Mouse (Mus musculus) testis, postnatal 10 days (tissue): ENCODE measurements around the gene G6pc3.
A peak's percentile ranks its signal among the peaks of the same experiment; 100 is the strongest.

Source experiments
- DNase-seq: peaks from one replicate; pipeline ENCODE4 v3.0.0; 2021; ENCODE audit warnings: low spot score

The G6pc3 gene

GRCm38 (mm10) chr11:102188980-102189379 is 440 bp upstream of the G6pc3 start:
- no peak for DNase-seq

GRCm38 (mm10) chr11:102190848-102191247 is 1.4 kb downstream of the G6pc3 start:
- DNase-seq = no peak

- peak; percentile 42 for DNase-seq
Measured at GRCm38 (mm10) chr11:102193657-102194440, 4.4 kb downstream of the G6pc3 start.

- peak; percentile 70 for DNase-seq
Measured at GRCm38 (mm10) chr11:102196018-102196797, 6.8 kb downstream of the G6pc3 start.

- DNase-seq = no peak
Measured at GRCm38 (mm10) chr11:102198245-102198644, 8.8 kb downstream of the G6pc3 start.

GRCm38 (mm10) chr11:102199856-102200255 is 10.4 kb downstream of the G6pc3 start:
- DNase-seq = peak; percentile 47

- DNase-seq = peak; percentile 40
Measured at GRCm38 (mm10) chr11:102201408-102201821, 12.0 kb downstream of the G6pc3 start.

- DNase-seq = no peak
Measured at GRCm38 (mm10) chr11:102206481-102206880, 17.1 kb downstream of the G6pc3 start.

GRCm38 (mm10) chr11:102207825-102208777 is 18.7 kb downstream of the G6pc3 start:
- DNase-seq = no peak

GRCm38 (mm10) chr11:102208846-102209245 is 19.4 kb downstream of the G6pc3 start:
- no peak for DNase-seq

- no peak for DNase-seq
Measured at GRCm38 (mm10) chr11:102209742-102210141, 20.3 kb downstream of the G6pc3 start.

GRCm38 (mm10) chr11:102210185-102210584 is 20.8 kb downstream of the G6pc3 start:
- no peak for DNase-seq

GRCm38 (mm10) chr11:102211011-102211410 is 21.6 kb downstream of the G6pc3 start:
- no peak for DNase-seq

GRCm38 (mm10) chr11:102211936-102212341 is 22.5 kb downstream of the G6pc3 start:
- DNase-seq = no peak

GRCm38 (mm10) chr11:102214430-102215156 is 25.2 kb downstream of the G6pc3 start:
- DNase-seq = no peak

- no peak for DNase-seq
Measured at GRCm38 (mm10) chr11:102215511-102215910, 26.1 kb downstream of the G6pc3 start.

GRCm38 (mm10) chr11:102216056-102216885 is 26.9 kb downstream of the G6pc3 start:
- peak; percentile 76 for DNase-seq

- DNase-seq = no peak
Measured at GRCm38 (mm10) chr11:102216886-102217240, 27.4 kb downstream of the G6pc3 start.

GRCm38 (mm10) chr11:102217396-102217795 is 28.0 kb downstream of the G6pc3 start:
- DNase-seq = no peak

- DNase-seq = no peak
Measured at GRCm38 (mm10) chr11:102217876-102218430, 28.5 kb downstream of the G6pc3 start.
